Mouse (Mus musculus) erythroblast, adult 5-6 weeks (primary cell): ENCODE measurements around the gene Ddx54. TPM values are rescaled to one million over a fixed set of nuclear protein-coding genes. Genes with fewer than 3 reads are reported as not detected.

ENCODE experiments used
- ATAC-seq: replicated peaks from 2 replicates; pipeline ENCODE4 v1.8.0; 2016; ENCODE audit warnings: moderate number of reproducible peaks, mild to moderate bottlenecking, moderate TSS enrichment, inconsistent platforms; ENCODE audit not compliant: poor library complexity, low FRiP score, severe bottlenecking
- total RNA-seq, 2 experiments: library from RNA; stranded (forward) in 1 of 2; stranded (reverse) in 1 of 2; fragments of 150-400 nt in 1 of 2; fragments of 200-764, 138-1000 nt in 1 of 2; gene quantifications; 2 replicates each; pipeline versions ENCODE4 v1.2.3 to v1.2.4; 2015 to 2017; ENCODE audit warnings: low replicate concordance in 2 of 2

Ddx54 gene
- total RNA-seq, 2 experiments from 2014 or later = 1.7 to 6.0 TPM

DNA sequence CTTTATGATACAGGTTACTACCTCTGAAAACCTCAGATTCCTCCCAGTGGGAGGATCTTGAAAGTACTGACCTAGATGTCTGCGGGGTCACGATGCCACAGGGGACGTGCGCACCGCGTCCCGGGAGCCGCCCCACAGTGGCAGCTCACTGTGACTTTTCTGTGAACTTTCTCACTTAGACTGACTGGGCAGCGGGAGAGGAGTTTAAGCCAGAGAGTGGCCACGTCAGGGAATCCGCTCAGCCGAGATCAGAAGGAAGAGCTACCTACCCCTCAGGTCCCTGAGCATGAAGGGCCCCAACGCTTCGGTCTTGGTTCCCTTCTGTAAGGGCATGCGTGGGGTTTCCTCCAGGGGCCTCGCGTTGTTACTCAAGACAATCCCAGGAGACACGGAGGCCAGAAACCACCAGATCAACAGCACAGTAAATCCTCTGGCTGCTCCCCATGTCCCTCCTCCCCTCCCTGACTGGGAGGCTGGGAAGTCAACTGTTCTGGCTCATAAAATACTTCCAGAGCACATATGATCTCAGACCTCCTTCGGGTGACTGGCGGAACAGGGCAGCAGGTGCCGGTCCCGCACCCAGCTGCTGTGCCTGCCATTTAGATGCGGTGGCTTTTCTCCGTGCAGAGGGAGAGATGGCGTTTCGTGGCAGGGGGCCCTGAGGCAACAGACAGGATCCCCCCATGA is 33.2 kb upstream of the Ddx54 start:
- ATAC-seq = peak; percentile 46

DNA sequence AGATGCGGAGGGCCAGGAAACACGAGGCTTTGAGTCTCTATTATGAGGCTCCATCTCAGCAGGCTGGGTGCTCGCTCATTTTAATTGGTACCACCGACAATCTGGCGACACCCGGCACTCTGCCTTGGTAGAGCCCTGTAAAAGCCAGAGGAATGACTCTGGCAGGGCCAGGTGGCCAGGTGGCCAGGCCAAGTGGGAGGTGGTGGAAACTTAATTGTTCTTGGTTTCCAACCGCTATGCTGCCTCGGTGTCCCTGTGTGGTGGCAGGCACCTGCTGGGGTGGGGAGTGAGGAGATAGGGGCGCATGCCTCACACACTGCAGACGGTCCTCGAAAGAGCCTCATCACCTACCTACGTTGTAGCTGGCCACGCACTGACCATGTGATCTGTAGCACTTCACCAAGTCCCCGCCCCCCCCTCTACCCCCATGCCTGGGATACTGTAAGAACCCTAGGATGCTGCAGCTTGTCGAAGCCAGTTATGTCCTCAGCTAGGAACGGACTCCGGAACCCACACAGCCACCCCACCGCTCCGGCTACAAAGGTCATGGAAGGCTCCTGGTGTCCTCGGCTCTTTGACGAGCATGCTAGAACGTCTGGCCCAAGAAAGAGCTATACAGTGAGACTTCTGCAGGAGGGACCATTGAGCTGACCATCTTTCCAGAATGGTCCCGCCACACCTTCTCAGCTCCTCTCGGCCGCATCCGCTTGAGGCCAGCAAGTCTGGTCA is 32.5 kb upstream of the Ddx54 start:
- ATAC-seq = no peak

DNA sequence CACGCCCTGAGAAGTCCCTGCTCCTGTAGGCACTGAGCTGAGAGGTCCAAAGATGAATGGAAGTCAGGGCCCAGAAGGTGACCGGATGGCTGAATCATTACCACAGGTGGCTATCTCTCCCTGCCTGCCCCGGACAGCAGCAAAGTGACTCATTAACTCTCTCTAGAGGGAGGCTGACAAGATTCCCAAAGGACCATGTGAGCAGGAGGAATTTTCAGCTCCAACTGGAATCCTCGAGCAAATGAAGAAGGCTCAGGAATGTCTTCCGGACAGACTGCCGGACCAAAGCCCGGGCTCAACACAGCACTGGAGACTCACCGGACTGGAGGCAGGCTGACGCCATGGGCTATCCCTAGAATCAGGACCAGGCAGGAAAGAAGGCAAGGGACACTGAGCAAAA is 30.5 kb upstream of the Ddx54 start:
- ATAC-seq = no peak

DNA sequence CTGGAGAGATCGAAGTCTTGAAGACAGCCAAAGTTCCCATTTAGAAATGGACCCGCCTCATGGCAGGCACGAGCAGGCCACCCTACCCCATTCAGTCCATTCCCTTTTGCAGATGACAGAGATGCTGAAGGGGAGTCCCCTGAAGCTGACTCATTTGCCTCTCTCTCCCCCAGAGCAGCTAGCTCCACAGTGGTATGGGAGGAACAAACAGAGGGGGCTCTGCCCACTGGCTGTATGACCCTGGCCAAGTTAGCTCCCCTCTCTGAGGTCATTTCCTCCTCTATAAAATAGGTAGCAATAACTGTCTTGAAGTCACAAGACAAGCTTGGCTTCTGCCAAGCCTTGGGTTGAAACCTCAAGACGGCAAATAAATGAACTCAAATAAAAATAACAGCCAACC is 29.0 kb upstream of the Ddx54 start:
- no peak for ATAC-seq

DNA sequence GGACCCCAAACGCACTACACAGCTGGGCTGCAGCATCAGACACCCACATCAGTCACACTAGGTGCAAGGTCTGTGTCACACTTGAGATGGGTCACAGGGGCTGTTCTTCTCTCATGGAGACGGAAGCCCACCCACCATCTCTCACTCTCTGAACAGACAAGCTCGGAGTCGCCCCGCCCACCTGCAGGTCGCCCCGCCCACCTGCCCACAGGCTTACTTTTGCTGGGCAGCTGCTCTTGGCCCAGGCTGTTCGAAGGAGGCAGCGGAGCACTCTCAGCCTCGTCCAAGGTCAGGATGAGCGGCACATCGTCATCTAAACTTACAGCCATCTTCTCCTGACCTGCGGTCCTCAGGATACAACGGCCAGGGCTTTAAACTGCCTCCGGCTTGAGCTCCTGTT is 27.6 kb upstream of the Ddx54 start:
- no peak for ATAC-seq

DNA sequence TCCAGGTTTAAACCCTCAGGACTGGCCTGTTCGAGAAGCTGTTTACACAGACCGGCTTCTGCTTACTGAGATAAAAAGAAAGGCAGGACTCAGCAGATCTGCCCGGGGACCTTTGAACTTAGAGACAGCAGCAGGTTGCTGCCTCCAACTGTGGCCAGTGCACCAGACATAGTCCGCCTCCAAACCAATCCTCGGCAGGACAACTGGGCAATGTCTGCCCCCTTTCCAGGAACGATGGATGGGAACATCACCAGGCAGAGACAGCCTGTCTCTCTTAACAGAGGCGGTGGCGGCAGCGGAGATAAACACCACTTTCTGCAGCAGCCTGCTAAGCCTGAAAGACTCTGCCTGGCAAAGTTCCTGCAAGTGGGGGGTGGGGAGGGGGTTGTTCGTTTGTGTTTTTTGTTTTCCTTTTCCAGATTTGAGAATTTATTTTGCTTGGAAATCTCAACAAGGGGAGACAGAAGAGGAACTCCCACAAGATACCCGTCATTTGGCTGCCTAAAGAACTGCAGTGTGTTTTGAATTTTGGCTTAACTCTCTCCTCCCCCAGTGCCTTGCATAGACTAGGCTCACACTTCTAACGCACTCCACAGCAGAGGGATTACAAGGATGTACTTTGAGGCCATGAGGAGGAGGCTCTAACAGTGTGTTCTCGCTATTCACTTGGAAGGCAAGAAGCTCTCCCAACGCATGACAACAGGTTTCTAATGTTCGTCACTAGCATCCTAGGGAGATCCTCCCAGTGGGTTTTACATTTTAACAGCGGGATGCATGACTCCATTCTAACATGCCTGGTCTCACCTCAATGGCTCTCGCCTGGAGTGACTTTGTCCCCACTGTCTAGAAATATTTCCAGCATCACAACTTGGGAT is 25.6 kb upstream of the Ddx54 start:
- peak; percentile 53 for ATAC-seq

DNA sequence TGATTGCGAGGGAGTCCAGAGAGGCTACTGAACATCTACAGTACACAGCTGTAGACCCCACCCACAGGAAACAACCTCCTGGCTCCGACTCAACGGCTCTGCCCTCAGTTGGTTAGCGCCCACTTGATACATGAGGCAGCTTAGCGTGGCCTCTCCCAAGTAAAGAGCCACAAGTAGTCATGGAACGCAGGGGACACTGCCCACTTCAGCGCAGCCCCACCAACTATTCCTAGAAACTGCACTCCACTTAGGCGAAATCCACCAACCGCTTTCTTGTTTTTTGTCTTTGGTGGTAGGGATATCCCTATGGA is 25.0 kb upstream of the Ddx54 start:
- ATAC-seq = peak; percentile 62

DNA sequence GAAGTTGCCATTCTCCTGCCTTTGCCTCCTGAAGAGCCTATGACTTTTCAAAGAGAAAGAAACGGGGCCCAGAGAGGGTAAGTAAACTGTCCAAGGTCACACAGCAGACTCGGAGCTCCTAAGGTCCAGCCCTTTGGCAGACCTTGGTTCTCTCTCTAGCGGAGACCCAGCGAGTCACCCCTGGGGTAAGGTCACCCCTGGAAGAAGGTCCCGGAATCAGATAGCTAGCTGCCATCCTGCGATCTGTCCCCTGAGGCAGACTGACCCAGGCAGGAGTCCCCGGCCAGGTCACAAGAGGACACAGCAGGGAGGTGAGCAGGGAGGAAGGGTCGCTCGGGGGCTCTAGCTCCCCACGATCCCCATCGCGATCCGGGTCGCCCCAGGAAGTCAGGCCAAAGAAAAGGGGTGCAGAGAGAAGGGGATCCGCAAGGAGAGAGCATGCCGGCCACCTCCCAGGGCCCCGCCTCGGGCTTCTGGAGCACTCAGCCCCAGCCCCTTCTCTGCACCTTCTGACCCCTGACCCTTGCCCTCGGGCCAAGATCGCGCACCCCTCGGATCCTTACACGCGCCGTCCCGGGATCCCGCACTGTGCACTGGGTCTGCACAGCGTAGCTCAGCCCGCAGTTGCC is 24.5 kb upstream of the Ddx54 start:
- ATAC-seq = peak; percentile 6

DNA sequence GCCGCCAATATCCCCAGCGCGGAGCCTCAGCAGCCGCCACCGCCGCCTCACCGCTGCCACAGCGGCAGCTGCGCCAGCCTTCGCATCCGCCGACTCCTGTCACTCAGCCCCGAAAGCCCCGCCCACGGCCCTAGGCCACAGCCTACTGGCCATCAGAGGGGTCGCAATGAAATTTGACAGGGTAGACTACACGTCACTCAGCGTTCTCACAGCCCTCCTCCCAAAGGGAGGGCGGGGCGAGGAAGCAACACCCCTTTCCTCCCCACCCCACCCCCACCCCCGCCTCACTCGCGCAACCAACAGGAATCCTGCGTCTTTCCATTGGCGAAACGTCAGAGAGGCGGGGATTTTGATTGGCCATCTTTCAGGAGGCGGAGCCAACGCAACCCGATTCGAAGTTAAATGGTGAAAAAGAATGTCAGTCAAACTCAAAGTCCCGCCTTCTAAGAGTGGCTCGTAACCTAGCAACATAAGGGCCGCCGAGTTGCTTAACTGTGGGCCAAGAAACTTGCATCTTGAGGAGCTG is 23.9 kb upstream of the Ddx54 start, which contains the start of the genes Tpcn1 and Iqcd:
Gene Tpcn1 (minus strand): TSS at position 105 of the 526 bp plus-strand sequence.
Gene Iqcd (plus strand): TSS at position 448 of the 526 bp plus-strand sequence.
- peak; percentile 76 for ATAC-seq

DNA sequence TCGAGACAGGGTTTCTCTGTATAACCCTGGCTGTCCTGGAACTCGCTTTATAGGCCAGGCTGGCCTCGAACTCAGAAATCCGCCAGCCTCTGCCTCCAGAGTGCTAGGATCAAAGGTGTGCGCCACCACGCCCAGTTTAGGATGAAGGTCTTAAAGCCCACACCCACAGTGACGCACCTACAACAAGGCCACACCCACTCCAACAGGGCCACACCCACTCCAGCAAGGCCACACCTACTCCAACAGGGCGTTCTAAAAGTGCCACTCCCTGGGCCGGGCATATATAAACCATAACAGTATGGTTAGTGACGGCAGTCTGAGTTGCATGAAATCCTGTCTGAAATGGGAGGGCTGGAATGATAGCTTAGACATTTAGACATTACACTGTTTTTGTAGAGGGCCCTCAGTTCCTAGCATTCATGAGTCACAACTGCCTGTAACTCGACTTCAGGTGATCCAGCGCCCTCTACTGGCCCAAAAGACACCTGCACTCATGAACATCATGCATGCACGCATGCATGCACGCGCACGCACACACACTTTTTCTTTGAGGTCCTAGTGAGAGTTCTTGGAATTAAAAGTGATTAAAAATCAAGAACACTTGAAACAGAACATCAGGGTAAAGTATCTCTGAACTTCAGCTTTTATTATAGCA is 22.1 kb upstream of the Ddx54 start:
- no peak for ATAC-seq

DNA sequence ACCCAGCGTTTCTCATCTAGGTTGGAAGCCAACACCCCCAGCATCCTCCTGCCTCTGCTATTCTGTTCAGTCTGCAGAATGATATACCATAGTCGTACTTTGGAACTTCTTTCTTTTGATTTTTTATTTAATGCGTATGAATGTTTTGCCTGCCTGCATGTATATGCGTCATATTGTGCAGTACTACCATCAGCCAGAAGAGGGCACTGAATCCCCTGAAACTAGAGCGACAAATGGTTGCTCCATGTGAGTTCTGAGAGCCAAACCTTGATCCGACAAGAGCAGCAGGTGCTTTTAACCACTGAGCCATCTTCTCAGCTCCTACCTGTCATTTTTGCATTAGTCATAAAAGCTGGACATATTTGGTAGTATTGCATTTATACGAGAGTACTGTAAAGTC is 20.4 kb upstream of the Ddx54 start:
- no peak for ATAC-seq

DNA sequence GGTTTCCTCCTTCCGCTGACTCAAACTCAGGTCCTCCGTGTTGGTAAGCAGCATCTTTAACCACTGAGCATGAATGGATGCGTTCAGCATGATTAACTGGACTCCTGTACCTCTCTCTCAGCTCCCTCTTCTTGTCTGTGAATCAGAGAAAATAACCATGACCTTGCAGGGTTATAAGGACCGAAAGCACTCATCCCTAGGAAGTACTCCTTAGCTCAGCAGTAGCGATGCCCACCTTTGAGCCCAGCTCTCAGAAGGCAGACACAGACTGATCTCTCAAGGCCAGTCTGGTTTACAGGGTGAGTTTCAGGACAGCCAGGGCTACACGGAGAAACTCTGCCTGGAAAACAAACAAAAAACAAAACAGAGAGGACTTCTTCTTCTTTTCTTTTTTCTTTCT is 18.1 kb upstream of the Ddx54 start:
- no peak for ATAC-seq

DNA sequence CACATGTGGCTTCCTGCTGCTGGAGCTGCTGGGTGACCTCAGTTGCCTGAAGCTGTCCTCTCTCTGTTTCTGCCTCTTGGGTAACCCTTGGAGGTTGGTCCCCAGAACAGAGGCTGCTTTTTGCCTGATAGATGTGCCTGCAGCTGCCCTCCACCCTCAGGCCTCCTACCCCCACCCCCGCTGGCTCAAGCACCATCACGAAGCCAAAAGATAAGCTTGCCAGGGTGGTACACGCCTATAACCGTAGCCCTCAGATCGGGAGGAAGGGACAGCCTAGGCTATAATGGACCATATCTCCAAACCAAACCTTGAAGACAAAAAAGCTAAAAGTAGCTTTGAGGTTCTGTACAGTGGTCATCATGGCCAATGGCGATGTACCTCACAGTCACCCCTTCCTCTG is 12.9 kb upstream of the Ddx54 start:
- peak; percentile 79 for ATAC-seq

DNA sequence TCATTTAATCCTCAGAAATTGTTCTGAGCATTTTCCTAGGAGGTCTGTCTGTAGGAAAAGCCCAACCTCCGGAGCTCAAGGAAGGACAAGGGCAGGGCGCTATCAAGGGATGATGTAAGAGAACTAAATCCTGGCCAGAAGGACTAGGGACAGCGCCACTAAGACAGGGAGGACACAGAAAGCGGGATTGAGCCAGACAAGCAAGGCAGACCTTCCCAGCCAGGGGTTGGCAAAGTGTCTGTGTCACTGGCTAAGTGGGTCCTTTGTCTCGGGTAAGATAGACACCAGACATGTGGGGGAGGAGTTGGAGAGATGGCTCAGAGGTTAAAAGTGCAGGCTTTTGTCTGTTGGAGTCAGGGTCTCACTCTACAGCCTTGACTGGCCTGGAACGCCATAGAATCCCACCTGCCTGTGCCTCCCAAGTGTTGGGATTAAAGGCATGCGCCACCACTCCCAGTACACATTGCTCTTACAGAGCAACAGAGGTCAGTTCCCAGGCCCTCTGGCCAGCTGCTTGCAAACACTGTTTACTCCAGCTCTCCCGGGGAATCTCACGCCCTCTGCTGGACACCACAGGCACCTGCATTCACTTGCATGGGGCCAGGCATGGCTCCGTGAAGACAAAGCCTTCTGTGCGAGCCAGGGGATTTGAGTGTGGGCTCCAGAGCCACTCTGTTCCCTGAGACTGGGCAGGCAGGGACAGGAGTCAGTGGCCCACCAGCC is 11.4 kb upstream of the Ddx54 start:
- peak; percentile 58 for ATAC-seq

DNA sequence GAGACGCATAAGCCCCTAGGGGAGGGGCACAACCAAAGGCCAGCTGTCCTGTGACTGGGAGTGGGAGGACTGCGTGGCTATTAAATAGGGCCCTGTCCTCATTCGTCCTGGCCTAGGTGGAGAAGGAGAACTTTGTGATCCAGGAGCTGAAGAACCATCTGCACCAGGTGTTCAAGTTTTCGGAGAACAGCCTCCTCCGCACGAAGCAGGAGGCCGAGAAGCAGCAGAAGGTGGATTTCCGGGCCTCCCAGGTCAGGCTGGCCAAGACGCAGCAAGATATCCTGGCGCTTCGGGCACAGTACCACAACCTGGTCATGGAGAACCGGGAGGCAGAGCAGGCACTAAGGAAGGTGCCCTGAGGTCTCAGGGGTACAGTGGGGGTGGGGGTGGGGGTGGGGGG is 10.3 kb upstream of the Ddx54 start:
- no peak for ATAC-seq

DNA sequence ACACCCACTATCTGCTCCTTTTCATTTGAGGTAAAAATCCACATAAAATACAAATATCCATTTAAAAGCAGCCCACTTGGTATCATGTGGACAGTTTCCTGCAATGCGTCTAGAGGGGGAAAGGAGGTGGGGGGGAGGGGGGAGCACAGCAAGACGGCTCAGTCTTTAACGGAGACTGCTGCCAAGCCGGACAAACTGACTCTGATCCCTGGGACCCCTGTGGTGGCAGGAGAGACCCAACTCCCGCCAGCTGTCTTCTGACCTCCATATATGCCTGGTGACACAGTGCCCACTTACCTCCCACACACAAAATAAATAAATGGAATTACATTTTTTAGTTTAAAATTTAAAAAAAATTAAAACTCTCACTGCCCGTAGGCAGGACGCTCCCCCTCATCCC is 9.0 kb upstream of the Ddx54 start:
- ATAC-seq = no peak

DNA sequence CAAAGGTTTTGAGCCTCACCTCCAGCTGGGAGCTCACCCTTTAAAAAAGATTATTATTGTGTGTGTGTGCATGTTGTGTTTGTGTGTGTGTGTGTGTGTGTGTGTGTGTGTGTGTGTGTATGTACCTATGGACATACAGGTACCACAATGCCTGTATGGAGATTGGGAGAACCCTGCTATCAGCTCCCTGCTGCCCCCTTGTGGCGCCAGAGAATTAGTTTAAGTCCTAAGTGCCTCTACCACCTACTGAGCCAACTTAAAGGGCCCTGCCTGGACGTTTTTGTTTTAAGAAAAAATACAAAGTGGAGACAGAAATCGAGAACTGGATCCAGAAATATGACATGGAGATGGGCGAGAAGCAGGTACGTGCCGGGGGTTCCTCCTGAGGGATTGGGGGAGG is 7.7 kb upstream of the Ddx54 start:
- peak; percentile 42; the same call in 1 of the 2 replicates for ATAC-seq

DNA sequence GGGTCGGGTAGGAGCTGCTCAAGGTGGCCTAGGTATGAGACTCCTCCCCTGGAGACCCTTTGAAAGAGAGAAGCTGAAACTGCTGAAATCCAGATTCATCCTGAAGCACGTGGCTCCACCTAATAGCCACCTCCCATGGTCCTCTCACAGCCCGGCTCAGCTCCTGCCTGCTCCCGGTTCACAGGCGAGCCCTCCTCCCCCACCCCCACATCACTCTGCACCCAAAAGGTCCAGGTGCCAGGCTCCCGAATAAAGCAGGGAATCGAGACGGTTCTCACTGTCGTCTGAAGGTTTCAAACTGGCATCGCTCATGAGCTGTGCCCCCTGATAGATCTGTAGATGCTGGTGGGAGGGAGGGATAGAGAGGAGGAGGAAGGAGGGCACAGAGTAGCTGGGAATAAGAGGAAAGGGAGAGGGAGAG is 7.3 kb upstream of the Ddx54 start:
- ATAC-seq = no peak

DNA sequence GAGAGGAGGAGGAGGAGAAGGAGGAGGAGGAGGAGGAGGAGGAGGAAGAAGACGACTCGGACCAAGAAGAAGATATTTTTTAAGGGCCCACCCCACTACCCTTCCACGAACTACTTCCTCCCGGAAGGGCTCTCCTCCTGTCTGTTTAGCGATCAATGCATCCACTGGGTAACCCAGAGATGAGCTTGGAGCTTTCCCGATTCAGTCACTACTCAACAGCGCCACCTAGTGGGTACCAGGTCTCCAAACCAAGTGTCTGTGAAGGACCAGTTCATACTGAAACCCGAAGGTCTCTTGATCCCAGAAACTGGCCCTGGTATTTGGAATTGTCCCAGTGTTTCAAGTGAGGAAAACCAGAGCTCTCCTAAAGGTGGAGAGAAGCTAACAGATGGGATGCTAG is 6.9 kb upstream of the Ddx54 start:
- peak; percentile 70 for ATAC-seq
